8 mouse cellular contexts compared by ENCODE assay signal in genomic region chr1:91458223-91458861, GRCm38 (mm10). TPM values are rescaled to one million over a fixed set of nuclear protein-coding genes. Genes with fewer than 3 reads are reported as not detected.
DNase-seq lines count a peak whose midpoint lies in the region; ATAC-seq lines count a peak whose summit lies in the region.

No protein-coding gene starts in this region.

- H3K4me2 ChIP-seq in heart, embryonic 11.5 days = peak overlapping the region; percentile 95
- H3K4me2 ChIP-seq in kidney, embryonic 15.5 days = peak overlapping the region; percentile 91
- peak overlapping the region; percentile 97 for H3K4me2 ChIP-seq in liver, embryonic 15.5 days
- peak overlapping the region; percentile 90 for H3K4me2 ChIP-seq in neural tube, embryonic 14.5 days (ENCODE audit: low read depth, low read length)

- peak overlapping the region; percentile 81 for H3K9ac ChIP-seq in heart, embryonic 11.5 days (ENCODE audit: low read depth, low read length)
- H3K9ac ChIP-seq in kidney, embryonic 15.5 days = peak overlapping the region; percentile 61
- peak overlapping the region; percentile 68 for H3K9ac ChIP-seq in liver, embryonic 15.5 days
- H3K9ac ChIP-seq in neural tube, embryonic 14.5 days (replicated peaks; ENCODE audit: low read depth, low read length) = peak overlapping the region; percentile 66

- H3K27me3 ChIP-seq in heart, embryonic 11.5 days (ENCODE audit: control insufficient read depth, insufficient read depth, low read length) = no peaks in the 10 kb centered on the region
- no peaks in the 10 kb centered on the region for H3K27me3 ChIP-seq in kidney, embryonic 15.5 days
- H3K27me3 ChIP-seq in liver, embryonic 15.5 days = no peaks in the 10 kb centered on the region
- H3K27me3 ChIP-seq in neural tube, embryonic 14.5 days (ENCODE audit: control insufficient read depth, insufficient read depth, low read length) = no peaks in the 10 kb centered on the region

- peaks cover 52% of the 10 kb centered on the region for H3K4me1 ChIP-seq in heart, embryonic 11.5 days (ENCODE audit: control insufficient read depth, insufficient read depth, low read length)
- peaks cover 57% of the 10 kb centered on the region for H3K4me1 ChIP-seq in kidney, embryonic 15.5 days
- peaks cover 76% of the 10 kb centered on the region for H3K4me1 ChIP-seq in liver, embryonic 15.5 days (replicated peaks)
- peaks cover 20% of the 10 kb centered on the region for H3K4me1 ChIP-seq in neural tube, embryonic 14.5 days (ENCODE audit: control insufficient read depth, insufficient read depth, low read length)

- peak overlapping the region; percentile 71; the same call in 1 of the 2 replicates for H3K27ac ChIP-seq in heart, embryonic 11.5 days (ENCODE audit: low read depth, low read length)
- H3K27ac ChIP-seq in kidney, embryonic 15.5 days = 0 out of 2 replicates have a peak overlapping the region, but pooled peaks have one; percentile 66
- H3K27ac ChIP-seq in liver, embryonic 15.5 days (replicated peaks) = peak overlapping the region; percentile 79
- peak overlapping the region; percentile 80 for H3K27ac ChIP-seq in neural tube, embryonic 14.5 days (ENCODE audit: low read depth, low read length)

- H3K36me3 ChIP-seq in heart, embryonic 11.5 days (ENCODE audit: control insufficient read depth, insufficient read depth, low read length) = no peaks in the 10 kb centered on the region
- H3K36me3 ChIP-seq in kidney, embryonic 15.5 days = no peaks in the 10 kb centered on the region
- no peaks in the 10 kb centered on the region for H3K36me3 ChIP-seq in liver, embryonic 15.5 days (replicated peaks)
- H3K36me3 ChIP-seq in neural tube, embryonic 14.5 days (ENCODE audit: control insufficient read depth, insufficient read depth, low read length) = no peaks in the 10 kb centered on the region

- H3K9me3 ChIP-seq in heart, embryonic 11.5 days (replicated peaks; ENCODE audit: control insufficient read depth, low read length) = no peaks in the 10 kb centered on the region
- H3K9me3 ChIP-seq in kidney, embryonic 15.5 days (replicated peaks) = no peaks in the 10 kb centered on the region
- H3K9me3 ChIP-seq in liver, embryonic 15.5 days (replicated peaks) = no peaks in the 10 kb centered on the region
- no peaks in the 10 kb centered on the region for H3K9me3 ChIP-seq in neural tube, embryonic 14.5 days (ENCODE audit: control insufficient read depth, low read length)

- ATAC-seq in heart, embryonic 11.5 days (replicated peaks; ENCODE audit: insufficient number of reproducible peaks, low FRiP score, low TSS enrichment) = no peak
- ATAC-seq in kidney, embryonic 15.5 days (replicated peaks; ENCODE audit: low FRiP score) = 0 out of 2 replicates have a peak, but pooled peaks have one; percentile 2
- ATAC-seq in liver, embryonic 15.5 days (ENCODE audit: insufficient read depth) = no peak
- 0 out of 2 replicates have a peak, but pooled peaks have one; percentile 2 for ATAC-seq in neural tube, embryonic 14.5 days (ENCODE audit: low read depth)

- DNase-seq in urinary bladder, adult 18-20 months (ENCODE audit: low spot score in 2 of 2) = peak; percentile 40 to 59
- DNase-seq in urinary bladder, postnatal 10 days (ENCODE audit: low spot score) = no peak
- DNase-seq in embryo, embryonic 9.5 days (ENCODE audit: extremely low spot score) = peak; percentile 10
- DNase-seq in ovary, postnatal 10 days (ENCODE audit: low spot score) = no peak

- peak overlapping the region; percentile 72 for H3K4me3 ChIP-seq in heart, embryonic 11.5 days (ENCODE audit: low read depth, low read length)
- peak overlapping the region; percentile 85 for H3K4me3 ChIP-seq in kidney, embryonic 15.5 days (replicated peaks)
- peak overlapping the region; percentile 72 for H3K4me3 ChIP-seq in liver, embryonic 15.5 days (replicated peaks)
- peak overlapping the region; percentile 76 for H3K4me3 ChIP-seq in neural tube, embryonic 14.5 days (ENCODE audit: low read depth, low read length)

- WGBS in heart, embryonic 11.5 days (ENCODE audit: insufficient replicate concordance) = 23% methylated on average over 8 of the region's 8 CpGs
- WGBS in kidney, embryonic 15.5 days = 18% methylated on average over 8 of the region's 8 CpGs
- WGBS in liver, embryonic 15.5 days (ENCODE audit: insufficient replicate concordance) = 29% methylated on average over 8 of the region's 8 CpGs
- WGBS in neural tube, embryonic 14.5 days = 22% methylated on average over 8 of the region's 8 CpGs

RNA-seq across cellular contexts. Expression of gene Per2, which starts 0.8 kb away (rescaled TPM):
- 2.8 and 4.5 TPM in 2 replicates for polyA plus RNA-seq in heart, embryonic 11.5 days (2014; fragmentation: Nextera tagmentation; extraction: Ambion mirVana)
- polyA plus RNA-seq in kidney, embryonic 15.5 days (2015; fragmentation: Nextera tagmentation; extraction: Ambion mirVana) = 2.9 and 3.6 TPM in 2 replicates
- 2.3 and 3.3 TPM in 2 replicates for polyA plus RNA-seq in liver, embryonic 15.5 days (2015; fragmentation: Nextera tagmentation; extraction: Ambion mirVana)
- polyA plus RNA-seq in neural tube, embryonic 14.5 days (2014; fragmentation: Nextera tagmentation; extraction: Ambion mirVana) = 3.7 and 7.5 TPM in 2 replicates

RNA-seq across cellular contexts. Expression of gene Traf3ip1, which starts 36.1 kb away (rescaled TPM):
- 2.6 and 4.3 TPM in 2 replicates for polyA plus RNA-seq in heart, embryonic 11.5 days (2014; fragmentation: Nextera tagmentation; extraction: Ambion mirVana)
- 10.1 and 11.8 TPM in 2 replicates for polyA plus RNA-seq in kidney, embryonic 15.5 days (2015; fragmentation: Nextera tagmentation; extraction: Ambion mirVana)
- polyA plus RNA-seq in liver, embryonic 15.5 days (2015; fragmentation: Nextera tagmentation; extraction: Ambion mirVana) = 1.8 and 2.1 TPM in 2 replicates
- polyA plus RNA-seq in neural tube, embryonic 14.5 days (2014; fragmentation: Nextera tagmentation; extraction: Ambion mirVana) = 7.7 and 8.7 TPM in 2 replicates

RNA-seq across cellular contexts. Expression of gene Hes6, which starts 44.5 kb away (rescaled TPM):
- polyA plus RNA-seq in heart, embryonic 11.5 days (2014; fragmentation: Nextera tagmentation; extraction: Ambion mirVana) = 55.2 and 55.7 TPM in 2 replicates
- polyA plus RNA-seq in kidney, embryonic 15.5 days (2015; fragmentation: Nextera tagmentation; extraction: Ambion mirVana) = 67.4 and 70.0 TPM in 2 replicates
- 21.1 and 24.1 TPM in 2 replicates for polyA plus RNA-seq in liver, embryonic 15.5 days (2015; fragmentation: Nextera tagmentation; extraction: Ambion mirVana)
- 100 and 101 TPM in 2 replicates for polyA plus RNA-seq in neural tube, embryonic 14.5 days (2014; fragmentation: Nextera tagmentation; extraction: Ambion mirVana)

RNA-seq across cellular contexts. Expression of gene Ilkap, which starts 59.7 kb away (rescaled TPM):
- 110 and 122 TPM in 2 replicates for polyA plus RNA-seq in heart, embryonic 11.5 days (2014; fragmentation: Nextera tagmentation; extraction: Ambion mirVana)
- 132 and 141 TPM in 2 replicates for polyA plus RNA-seq in kidney, embryonic 15.5 days (2015; fragmentation: Nextera tagmentation; extraction: Ambion mirVana)
- 67.7 and 69.9 TPM in 2 replicates for polyA plus RNA-seq in liver, embryonic 15.5 days (2015; fragmentation: Nextera tagmentation; extraction: Ambion mirVana)
- 145 and 150 TPM in 2 replicates for polyA plus RNA-seq in neural tube, embryonic 14.5 days (2014; fragmentation: Nextera tagmentation; extraction: Ambion mirVana)

Comparison
In these comparisons a context has a peak if more than half of its experiments do, and no peak if none do; other contexts are left out.
1. DNase-seq: peak in urinary bladder, adult 18-20 months (2 of 2) and embryo, embryonic 9.5 days (single experiment); none in urinary bladder, postnatal 10 days (single experiment) and ovary, postnatal 10 days (single experiment).
2. ATAC-seq: peak in kidney, embryonic 15.5 days (single experiment) and neural tube, embryonic 14.5 days (single experiment); none in heart, embryonic 11.5 days (single experiment) and liver, embryonic 15.5 days (single experiment).
3. Peak in every context shown above with its lines, with median percentiles within 50 percentile points of each other: H3K27ac ChIP-seq, H3K4me2 ChIP-seq, H3K4me3 ChIP-seq and H3K9ac ChIP-seq.